Mouse (Mus musculus) midbrain, postnatal 0 days (tissue): Measurements from ENCODE around the gene Igdcc4. TPM values are rescaled to one million over a fixed set of nuclear protein-coding genes. Genes with fewer than 3 reads are reported as not detected.

Experiments
- ATAC-seq: fragments of 200-750 bp; cut with Nextera tagmentation; 2 replicates; pipeline ENCODE4 v1.8.0; 2017; ENCODE audit warnings: moderate number of reproducible peaks, mild to moderate bottlenecking, moderate TSS enrichment, moderate library complexity; ENCODE audit not compliant: low FRiP score
- DNase-seq: peaks from one replicate; pipeline ENCODE4 v3.0.0-alpha.2; 2015; ENCODE audit warnings: low spot score
- H3K27ac ChIP-seq: fragments of 300-500 bp; sonication (generic); 2 replicates; pipeline ENCODE4 v1.5.1; 2014; ENCODE audit warnings: low read depth, mild to moderate bottlenecking, low read length, mixed read lengths
- H3K27me3 ChIP-seq: fragments of 300-500 bp; sonication (generic); 2 replicates; pipeline ENCODE4 v1.6.1; 2014; ENCODE audit warnings: low read length, control low read depth, mixed read lengths; ENCODE audit not compliant: insufficient read depth
- H3K36me3 ChIP-seq: fragments of 300-500 bp; sonication (generic); 2 replicates; pipeline ENCODE4 v1.6.1; 2014; ENCODE audit warnings: low read length, control low read depth, mixed read lengths; ENCODE audit not compliant: insufficient read depth
- H3K4me1 ChIP-seq: fragments of 300-500 bp; sonication (generic); 2 replicates; pipeline ENCODE4 v1.6.1; 2014; ENCODE audit warnings: mild to moderate bottlenecking, control low read depth, antibody characterized with exemption, low read length, mixed read lengths; ENCODE audit not compliant: insufficient read depth
- H3K4me2 ChIP-seq: fragments of 300-500 bp; sonication (generic); 2 replicates; pipeline ENCODE4 v1.6.1; 2014; ENCODE audit warnings: low read depth, mild to moderate bottlenecking, low read length, mixed read lengths; ENCODE audit not compliant: poor library complexity, severe bottlenecking
- H3K4me3 ChIP-seq: fragments of 300-500 bp; sonication (generic); 2 replicates; pipeline ENCODE4 v1.5.1; 2014; ENCODE audit warnings: low read depth, mild to moderate bottlenecking, low read length, moderate library complexity
- H3K9ac ChIP-seq: fragments of 300-500 bp; sonication (generic); replicated peaks from 2 replicates; pipeline ENCODE4 v1.6.1; 2014; ENCODE audit warnings: mild to moderate bottlenecking, low read length, moderate library complexity, mixed read lengths; ENCODE audit not compliant: poor library complexity, severe bottlenecking
- H3K9me3 ChIP-seq: fragments of 300-500 bp; sonication (generic); 2 replicates; pipeline ENCODE4 v1.6.1; 2016; ENCODE audit warnings: low read length, control low read depth
- CTCF ChIP-seq: IDR thresholded peaks from 2 replicates; pipeline ENCODE4 v1.5.1; 2016; ENCODE audit warnings: antibody characterized with exemption, mild to moderate bottlenecking
- WGBS: fragments of 180-500 bp; shearing (Covaris S2); extraction: QIAGEN DNeasy Blood & Tissue Kit; methylation state at CpG from one replicate; pipeline ENCODE4 v1.1.7; 2014; 5-methylcytosine and 5-hydroxymethylcytosine counted together
- polyA plus RNA-seq: library from polyadenylated mRNA; unstranded; fragments of >200 nt; fragmentation: Nextera tagmentation; extraction: Ambion mirVana; gene quantifications from 2 replicates; pipeline ENCODE4 v1.2.1, GENCODE M21; 2015
- total RNA-seq: library from RNA; depleted of rRNA; stranded (reverse); fragments of >200 nt; gene quantifications from 2 replicates; pipeline ENCODE4 v1.2.3, GENCODE M21; 2014; rRNA removed

Gene Igdcc4
- total and polyA plus RNA-seq, 2 experiments from 2014 or later: 11.9 to 52.9 TPM

GRCm38 (mm10) chr9:65179817-65180624, 78.7 kb downstream of the Igdcc4 start:
- no peak overlapping the region for H3K27ac ChIP-seq
- H3K9ac ChIP-seq: 0 out of 2 replicates have a peak overlapping the region, but pooled peaks have one; percentile 8
- ATAC-seq (no peak), DNase-seq (peak; percentile 14)
- no peaks in the 10 kb centered on the region for H3K27me3 ChIP-seq
- peaks cover 32% of the 10 kb centered on the region for H3K36me3 ChIP-seq
- WGBS: 38% methylated on average over 17 of the region's 17 CpGs
- no peaks in the 10 kb centered on the region for H3K9me3 ChIP-seq
- H3K4me2 ChIP-seq: peak overlapping the region; percentile 36
- peaks cover 14% of the 10 kb centered on the region for H3K4me1 ChIP-seq
- H3K4me3 ChIP-seq: no peak overlapping the region
- TF ChIP-seq CTCF: no peak

Other genes starting within 250 kb of the Igdcc4 start
- not detected in 2 replicates for gene Slc24a1, start 149.9 kb upstream of the Igdcc4 start, total RNA-seq
- gene Slc24a1, start 149.9 kb upstream of the Igdcc4 start, polyA plus RNA-seq: 0.16 and 0.19 TPM in 2 replicates
- gene Ints14, start 140.6 kb upstream of the Igdcc4 start, total RNA-seq: 29.5 and 29.7 TPM in 2 replicates
- 28.4 and 30.1 TPM in 2 replicates for gene Ints14, start 140.6 kb upstream of the Igdcc4 start, polyA plus RNA-seq
- gene Hacd3, start 79.8 kb upstream of the Igdcc4 start, total RNA-seq: 204 and 210 TPM in 2 replicates
- 186 and 197 TPM in 2 replicates for gene Hacd3, start 79.8 kb upstream of the Igdcc4 start, polyA plus RNA-seq
- 86.9 and 105 TPM in 2 replicates for gene Dpp8, start 69.1 kb upstream of the Igdcc4 start, total RNA-seq
- gene Dpp8, start 69.1 kb upstream of the Igdcc4 start, polyA plus RNA-seq: 26.2 and 28.1 TPM in 2 replicates
- 5.3 and 7.7 TPM in 2 replicates for gene Igdcc3, start 39.7 kb downstream of the Igdcc4 start, total RNA-seq
- 6.4 and 6.6 TPM in 2 replicates for gene Igdcc3, start 39.7 kb downstream of the Igdcc4 start, polyA plus RNA-seq
- gene Parp16, start 93.9 kb downstream of the Igdcc4 start, total RNA-seq: 7.5 and 8.0 TPM in 2 replicates
- gene Parp16, start 93.9 kb downstream of the Igdcc4 start, polyA plus RNA-seq: 7.0 and 7.7 TPM in 2 replicates
- gene Cilp, start 163.7 kb downstream of the Igdcc4 start, total RNA-seq: 0.09 and 0.60 TPM in 2 replicates
- gene Cilp, start 163.7 kb downstream of the Igdcc4 start, polyA plus RNA-seq: 0.15 TPM in 2 replicates
- gene Clpx, start 192.8 kb downstream of the Igdcc4 start, total RNA-seq: 20.6 and 30.4 TPM in 2 replicates
- 36.3 and 40.1 TPM in 2 replicates for gene Clpx, start 192.8 kb downstream of the Igdcc4 start, polyA plus RNA-seq
- gene Pdcd7, start 244.6 kb downstream of the Igdcc4 start, total RNA-seq: 16.4 and 23.4 TPM in 2 replicates
- 7.7 and 11.0 TPM in 2 replicates for gene Pdcd7, start 244.6 kb downstream of the Igdcc4 start, polyA plus RNA-seq